Mouse (Mus musculus): ENCODE data around the gene Map4k1.

Map4k1 gene

DNA sequence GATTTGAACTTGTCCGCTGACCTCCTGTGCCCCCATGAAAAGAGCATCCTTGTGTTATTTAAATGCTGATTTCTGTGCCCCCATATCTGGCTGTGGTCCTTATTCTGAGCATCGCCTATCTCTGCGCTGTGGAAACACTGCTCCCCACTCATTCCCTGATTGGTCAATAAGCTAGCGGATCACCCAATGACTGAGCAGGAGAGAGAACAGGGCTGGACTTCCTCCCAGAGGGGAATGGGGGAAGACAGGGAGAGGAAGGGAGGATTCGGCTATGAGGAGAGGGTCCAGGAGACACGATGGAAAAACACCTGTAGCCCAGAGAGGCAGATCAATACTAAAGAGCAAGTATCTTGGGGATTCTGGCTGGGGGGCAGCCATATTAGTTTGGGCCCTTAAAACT lies 46.9 kb downstream of the Map4k1 start:
- DNase-seq = no peak

DNA sequence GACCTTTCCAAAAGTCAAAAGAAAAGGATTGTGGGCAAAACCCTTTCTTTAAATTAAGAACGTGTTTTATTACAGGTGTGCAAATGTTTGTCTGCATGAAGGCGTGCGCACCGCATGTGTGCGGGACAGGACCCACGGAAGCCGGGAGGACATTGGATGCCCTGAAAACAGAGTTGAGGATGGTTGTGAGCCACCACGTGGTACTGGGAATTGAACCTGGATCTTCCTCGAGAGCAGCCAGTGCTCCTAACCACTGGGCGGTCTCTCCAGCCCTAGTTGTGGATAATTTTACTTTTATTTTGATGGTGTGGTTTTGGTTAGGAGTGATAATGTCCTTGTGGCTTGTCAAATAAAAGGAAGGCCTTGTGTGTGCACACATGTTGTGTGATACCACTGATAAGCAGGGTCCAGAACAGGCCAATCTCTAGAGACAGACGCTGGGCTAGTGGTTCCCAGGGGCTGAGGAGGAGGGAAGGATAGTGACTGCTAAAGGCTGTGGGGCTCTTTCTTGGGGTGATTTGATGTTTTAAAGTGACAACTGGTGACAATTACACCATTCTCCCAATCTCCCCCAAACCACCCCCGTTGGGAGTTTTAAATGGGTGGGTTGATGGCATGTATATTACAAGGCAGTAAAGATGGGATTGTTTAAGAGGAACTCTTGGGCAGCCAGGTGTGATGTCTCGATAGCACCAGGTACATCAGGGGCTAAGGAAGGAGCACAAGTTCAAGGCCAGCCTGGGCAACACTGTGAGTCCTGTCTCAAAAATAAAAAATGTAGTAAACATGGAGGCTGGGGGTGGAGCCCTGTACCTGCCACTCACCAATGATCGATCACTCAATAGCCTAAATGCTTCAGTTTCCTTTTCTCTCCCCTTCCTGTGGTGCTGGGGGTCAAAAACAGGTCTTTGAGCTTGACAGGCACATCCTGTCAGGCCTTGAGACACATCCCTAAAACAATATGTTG lies 48.1 kb downstream of the Map4k1 start:
- no peak for DNase-seq

DNA sequence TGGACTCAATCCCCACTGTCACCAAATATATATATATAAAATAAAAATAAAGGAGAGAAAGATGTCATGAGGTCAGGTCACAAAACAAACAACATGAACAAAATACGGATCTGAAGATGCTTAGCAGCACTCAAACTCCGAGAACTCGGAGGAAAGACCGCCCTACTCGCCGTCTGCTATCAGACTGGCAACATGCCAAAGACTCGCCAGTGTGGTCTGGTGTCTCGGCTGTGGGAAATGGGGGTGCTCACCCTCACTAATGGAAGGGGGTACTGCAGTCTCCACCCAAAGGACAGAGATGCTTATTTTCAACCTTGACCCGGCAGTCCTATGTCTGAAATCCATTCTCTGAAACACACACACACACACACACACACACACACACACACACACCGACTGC lies 49.8 kb downstream of the Map4k1 start:
- no peak for DNase-seq

DNA sequence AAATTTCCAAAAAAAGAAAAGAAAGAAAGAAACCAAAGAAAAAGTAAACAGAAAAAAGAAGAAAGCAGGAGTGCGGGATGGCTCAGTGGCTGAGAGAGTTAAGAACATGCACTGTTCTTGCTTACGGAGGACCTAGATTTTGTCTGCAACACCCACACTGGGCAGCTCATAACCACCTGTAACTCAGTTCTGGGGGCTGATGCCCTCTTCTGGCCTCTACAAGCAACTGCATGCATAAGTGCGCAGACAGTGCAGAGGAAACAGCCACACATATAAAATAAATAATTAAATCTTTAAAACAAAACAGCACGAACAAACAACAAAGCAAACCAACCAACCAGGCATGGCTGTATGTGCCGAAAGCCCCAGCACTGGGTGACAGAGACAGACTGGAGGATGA lies 50.8 kb downstream of the Map4k1 start:
- no peak for DNase-seq

DNA sequence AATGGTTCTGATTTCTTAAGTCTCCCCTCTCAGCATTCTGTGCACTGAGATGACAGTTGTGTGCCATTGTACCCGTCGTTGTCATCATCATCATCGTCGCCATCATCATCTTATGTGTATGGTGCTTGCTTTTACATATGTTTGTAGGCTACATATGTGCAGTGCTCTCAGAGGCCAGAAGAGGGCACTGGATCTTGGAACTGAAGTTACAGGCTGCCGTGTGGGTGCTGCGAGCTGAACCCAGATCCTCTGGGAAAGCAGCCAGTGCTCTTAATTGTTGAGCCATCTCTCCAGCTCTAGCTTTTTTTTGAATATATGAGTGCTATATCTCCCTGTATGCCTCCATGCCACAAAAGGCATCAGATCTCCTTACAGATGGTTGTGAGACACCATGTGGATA lies 55.4 kb downstream of the Map4k1 start:
- DNase-seq = no peak

DNA sequence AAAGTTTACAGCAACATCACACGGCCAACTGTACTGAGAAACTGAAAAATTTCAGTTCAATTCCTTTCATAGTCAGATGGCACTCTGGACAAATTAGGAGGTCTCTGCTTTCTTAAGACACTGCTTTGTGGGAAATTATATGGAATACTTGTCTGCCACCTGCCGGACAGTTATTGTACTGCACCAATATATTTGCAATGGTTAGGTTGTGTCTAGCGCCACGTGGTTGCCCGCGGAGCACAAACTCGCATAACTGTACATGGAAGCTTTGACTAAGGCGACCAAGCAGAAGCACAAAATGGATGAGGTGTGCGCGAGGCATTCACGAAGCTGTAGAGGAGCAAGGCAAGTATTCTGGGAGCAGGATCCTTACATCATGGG lies 57.7 kb downstream of the Map4k1 start:
- peak; percentile 97 for DNase-seq

DNA sequence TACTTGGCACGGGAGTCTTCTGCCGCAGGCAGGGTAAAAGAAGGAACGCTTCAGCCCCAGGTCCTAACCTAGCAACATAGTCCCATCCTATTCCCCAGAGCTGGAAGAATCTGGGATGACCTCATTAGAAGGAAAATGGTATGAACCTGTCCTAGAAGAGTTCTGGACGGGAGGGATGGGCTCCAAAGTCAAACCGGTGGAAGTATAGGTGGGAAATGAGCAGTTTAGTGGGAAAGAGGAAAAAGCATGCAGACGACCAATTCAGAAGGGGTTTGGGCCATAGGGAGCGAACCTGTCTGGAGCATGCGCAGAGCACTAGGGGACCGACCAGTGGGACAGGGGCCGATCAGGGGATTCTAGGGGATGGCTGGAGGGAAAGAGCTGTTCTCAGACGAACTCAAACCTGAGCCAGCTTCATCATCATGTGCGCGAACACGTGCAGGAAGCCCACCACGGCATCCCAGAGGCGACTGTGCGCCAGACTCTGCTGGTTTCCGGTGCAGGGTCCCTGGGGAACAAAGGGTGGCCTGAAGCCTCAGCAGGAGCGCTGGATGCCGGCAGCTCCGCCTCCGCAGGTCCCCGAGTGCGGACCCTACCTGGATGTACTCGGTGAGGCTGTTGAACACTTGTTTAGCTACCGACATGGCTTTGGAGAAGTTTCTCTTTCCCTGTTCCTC lies 58.3 kb downstream of the Map4k1 start:
- peak; percentile 91 for DNase-seq

DNA sequence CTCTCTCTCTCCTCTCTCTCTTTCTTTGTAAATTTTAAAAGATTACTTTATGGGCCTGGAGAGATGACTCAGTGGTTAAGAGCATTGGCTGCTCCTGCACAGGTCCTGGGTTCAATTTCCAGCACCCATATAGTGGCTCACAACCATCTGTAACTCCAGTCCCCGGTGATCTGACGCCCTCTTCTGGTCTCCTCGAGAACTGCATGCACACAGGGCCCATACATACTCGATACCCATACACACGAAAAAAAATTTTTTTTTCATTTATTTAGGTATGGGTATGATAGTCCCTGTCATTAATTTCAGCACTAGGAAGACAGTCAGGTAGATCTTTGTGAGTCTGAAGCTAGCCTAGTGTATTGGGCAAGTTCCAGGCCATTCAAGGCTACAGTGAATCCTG lies 59.3 kb downstream of the Map4k1 start:
- no peak for DNase-seq

DNA sequence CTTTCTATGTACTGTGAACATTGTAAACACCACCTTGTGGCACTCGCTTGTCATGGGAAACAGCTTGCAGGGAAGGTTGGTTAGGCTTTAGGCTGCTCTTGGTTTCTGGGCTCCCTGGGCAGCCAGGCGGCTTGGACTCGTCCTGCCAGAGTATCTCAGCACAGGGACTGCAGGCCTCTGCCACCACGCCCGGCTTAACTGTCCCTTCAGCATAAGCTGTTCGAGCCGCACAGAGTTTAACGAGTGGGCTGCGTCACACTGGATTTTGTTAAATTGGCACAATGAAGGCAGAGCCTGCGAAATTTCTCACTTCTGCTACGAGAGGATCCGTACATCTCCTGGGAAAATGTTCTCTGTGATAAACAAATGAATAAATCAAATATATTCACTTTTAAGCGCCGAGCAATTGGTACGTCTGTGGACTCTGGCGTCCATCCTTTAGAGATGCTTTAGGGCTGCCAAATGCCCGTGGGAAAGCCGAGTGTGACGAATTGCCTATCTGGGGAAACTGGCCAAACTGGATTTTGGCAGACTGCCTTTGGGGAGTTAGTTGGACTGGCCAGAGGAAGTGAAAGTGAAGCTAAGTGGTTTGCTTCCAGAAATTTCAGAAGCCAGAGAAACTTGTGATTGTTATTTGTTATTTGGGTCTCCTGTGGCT lies 61.3 kb downstream of the Map4k1 start:
- peak; percentile 97 for DNase-seq

DNA sequence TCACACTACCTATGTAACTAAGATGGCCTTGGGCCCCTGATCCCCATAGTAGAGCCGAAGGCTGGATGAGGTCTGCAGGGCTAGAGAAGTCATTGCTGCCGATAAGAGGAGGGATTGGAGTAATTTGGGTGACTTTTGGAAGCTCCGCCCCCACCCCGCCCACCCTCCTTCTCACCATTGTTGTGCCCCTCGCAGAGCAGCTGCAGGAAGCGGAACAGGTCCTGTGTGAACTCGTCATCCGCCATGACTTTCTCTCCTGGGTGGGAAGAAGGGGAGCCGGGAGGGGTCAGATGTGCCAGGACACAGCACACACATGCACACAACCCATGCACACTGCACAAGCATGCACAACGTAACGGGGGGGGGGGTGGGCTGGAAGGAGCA lies 61.8 kb downstream of the Map4k1 start:
- peak; percentile 95 for DNase-seq

DNA sequence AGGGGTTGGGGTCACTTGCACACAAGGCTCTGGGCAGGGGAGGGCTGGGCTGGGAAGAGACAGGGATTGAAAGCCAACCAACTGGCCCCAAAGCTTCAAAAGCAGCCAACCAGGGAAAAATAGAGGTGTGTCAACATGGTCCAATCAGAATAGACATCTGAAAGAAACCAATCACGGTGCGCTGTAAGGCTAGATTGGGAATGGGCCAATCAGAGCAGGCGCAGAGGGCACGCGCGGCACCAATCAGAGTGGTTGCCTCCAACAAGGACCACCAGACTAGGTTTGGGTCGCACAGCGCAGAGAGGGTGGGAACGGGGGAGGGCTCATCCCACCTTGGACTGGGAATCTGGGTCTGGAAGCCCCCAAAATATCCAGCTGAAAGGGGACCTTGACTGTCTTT lies 62.5 kb downstream of the Map4k1 start:
- peak; percentile 93 for DNase-seq

DNA sequence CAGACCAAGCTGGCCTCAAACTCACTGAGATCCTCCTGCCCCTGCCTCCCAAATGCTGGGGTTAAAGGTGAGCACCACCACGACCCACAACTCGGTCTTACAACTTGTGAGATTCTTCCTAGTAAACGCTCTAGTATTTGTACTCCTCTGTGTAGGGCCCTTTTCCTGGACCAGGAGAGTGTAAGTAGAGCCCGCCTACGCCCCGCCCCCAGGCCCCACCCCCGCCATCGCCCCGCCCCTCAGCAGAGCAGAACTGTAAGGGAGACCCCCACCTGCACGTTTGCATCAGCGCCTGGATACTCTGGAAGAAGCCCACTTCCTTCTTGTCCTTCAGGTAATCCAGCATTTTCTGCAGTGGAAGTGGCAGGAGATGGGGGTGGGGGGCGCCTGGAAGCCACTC lies 64.7 kb downstream of the Map4k1 start:
- no peak for DNase-seq

DNA sequence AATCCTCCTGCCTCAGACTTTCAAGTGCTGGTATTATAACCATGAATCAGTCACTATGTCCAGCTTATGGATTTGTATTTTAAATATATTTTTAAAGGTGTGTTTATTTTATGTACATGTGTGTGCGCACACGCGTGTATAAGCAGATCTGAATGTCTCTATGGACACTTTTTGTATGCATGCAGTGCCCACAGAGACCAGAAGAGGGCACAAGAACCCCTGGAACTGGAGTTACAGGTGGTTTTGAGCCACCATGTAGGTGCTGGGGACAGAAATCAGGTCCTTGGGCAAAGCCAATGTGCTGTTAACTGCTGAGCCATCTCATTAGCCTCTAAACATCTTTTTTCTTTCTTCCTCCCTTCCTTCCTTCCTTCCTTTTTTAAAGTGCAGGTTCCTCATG lies 66.2 kb downstream of the Map4k1 start:
- no peak for DNase-seq

DNA sequence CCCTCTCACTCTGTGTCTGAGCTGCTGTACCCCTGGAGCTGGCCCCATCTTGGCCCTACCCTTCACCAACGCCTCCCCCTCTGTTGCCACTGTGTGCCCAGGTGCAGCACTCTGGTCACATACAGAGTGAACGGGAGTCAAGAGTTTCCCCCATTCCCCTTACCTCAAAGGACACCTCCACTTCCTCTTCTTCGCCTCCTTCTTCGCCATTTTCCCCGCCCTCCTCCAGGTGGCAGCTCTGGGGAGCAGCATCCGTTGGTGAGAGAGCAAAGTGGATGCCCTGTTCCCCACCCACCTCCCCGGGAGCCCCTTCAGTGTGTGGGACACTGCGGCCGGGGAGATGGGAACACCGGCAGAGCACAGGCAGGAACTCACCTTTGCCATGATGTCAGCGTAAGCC lies 66.8 kb downstream of the Map4k1 start:
- no peak for DNase-seq

DNA sequence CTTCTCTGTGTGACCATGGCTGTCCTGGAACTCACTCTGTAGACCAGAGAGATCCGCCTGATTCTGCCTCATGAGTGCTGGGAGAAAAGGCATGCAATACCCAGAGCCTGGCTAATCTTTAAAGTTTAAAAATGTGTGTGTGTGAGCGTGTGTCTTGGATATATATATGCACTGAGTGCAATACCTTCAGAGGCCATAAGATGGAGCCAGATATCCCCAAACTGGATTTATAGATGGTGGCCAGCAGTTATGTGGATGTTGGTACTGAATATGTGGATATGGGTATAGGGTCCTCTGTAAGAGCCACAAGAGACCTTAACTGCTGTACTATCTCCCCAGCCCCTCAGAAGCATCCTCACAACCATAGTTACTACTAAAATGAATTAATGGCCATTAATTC lies 68.9 kb downstream of the Map4k1 start:
- no peak for DNase-seq

DNA sequence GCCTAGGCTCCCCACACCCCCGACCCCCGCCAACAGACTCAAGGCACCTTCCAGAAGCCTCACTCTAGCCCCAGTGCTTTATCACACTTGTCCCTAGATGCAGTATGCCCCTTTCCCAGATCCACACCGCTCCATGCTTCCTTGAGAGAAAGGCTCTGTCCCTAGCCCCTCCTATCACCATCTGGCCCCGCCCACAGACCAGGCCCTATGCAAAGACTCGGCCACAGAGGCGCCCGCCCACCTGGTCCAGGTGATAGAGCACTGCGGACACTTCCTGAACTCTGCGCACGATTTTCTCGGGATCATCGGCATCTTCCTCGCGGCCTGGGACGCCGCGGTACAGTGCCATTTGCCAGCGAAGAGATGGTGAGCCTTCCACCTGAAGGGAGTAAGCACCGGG lies 71.0 kb downstream of the Map4k1 start:
- DNase-seq = peak; percentile 84

All from heart, adult 11 months (tissue).